Mouse (Mus musculus): Measurements from ENCODE around the gene Fxyd6. TPM values are rescaled to one million over a fixed set of nuclear protein-coding genes. Genes with fewer than 3 reads are reported as not detected.

Fxyd6 gene
- polyA plus RNA-seq, 1 experiment from 2014 or later: 54.5 TPM

DNA sequence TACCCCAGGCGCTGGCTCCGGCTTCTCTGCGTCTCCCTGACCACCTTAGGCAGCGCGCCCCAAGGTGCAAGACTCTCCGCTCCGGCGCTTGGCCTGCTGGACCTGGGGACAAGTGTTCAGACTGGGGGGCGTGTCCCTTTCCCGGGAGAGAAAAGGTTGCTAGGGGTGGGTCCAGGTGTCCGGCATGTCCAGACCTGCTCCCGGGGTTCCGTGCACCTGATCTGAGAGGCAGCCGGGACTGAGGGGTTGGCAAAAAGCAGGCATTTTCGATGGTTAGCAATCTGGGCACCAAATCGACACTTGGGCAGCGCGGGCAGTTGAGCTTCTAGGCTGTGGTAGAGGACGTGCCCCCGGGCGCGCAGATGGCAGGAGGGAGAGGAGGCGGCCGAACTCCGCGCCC, 61.2 kb downstream of the Fxyd6 start:
- H3K27ac ChIP-seq (ENCODE audit: low read depth, low read length): no peak overlapping the region
- no peak for TF ChIP-seq CTCF (IDR thresholded peaks at IDR 0.05; ENCODE audit: low read depth)
- peaks cover 48% of the 10 kb centered on the region for H3K27me3 ChIP-seq (replicated peaks; ENCODE audit: control insufficient read depth, insufficient read depth, low read length)
- ATAC-seq: no peak
- H3K36me3 ChIP-seq (ENCODE audit: control insufficient read depth, insufficient read depth): no peaks in the 10 kb centered on the region
- no peaks in the 10 kb centered on the region for H3K9me3 ChIP-seq (ENCODE audit: control insufficient read depth)
- no peak overlapping the region for H3K9ac ChIP-seq (ENCODE audit: low read depth, low read length)
- peak overlapping the region; percentile 54 for H3K4me2 ChIP-seq (replicated peaks; ENCODE audit: low read depth)
- H3K4me3 ChIP-seq (ENCODE audit: low read depth, low read length): peak overlapping the region; percentile 27
- no peaks in the 10 kb centered on the region for H3K4me1 ChIP-seq (replicated peaks; ENCODE audit: control insufficient read depth, insufficient read depth, low read length)
- whole genome bisulfite sequencing: 3% methylated on average over 26 of the region's 26 CpGs

DNA sequence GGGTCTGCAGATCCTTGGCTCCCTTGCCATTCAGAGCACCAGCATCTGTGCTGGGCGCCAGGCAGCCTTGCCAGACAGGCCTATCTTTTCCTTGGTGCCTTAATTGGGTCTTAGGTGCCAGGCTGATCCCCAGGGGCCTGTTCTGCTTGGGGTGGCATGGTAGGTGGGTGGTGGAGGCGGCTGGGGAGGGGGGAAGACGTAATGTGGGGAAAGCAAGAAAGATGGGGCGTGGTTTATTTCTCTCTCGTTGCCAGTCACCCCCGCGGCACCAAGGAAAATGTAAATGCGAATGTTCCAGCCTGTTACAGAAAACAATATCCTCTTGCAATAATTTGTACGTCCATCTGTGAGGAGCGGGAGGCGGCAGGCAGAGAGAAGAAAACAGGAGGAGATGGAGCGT, 62.7 kb downstream of the Fxyd6 start:
- Histone ChIP-seq H3K4me3 (ENCODE audit: low read depth, low read length) (no peak overlapping the region), H3K27ac (ENCODE audit: low read depth, low read length) (no peak overlapping the region), H3K36me3 (ENCODE audit: control insufficient read depth, insufficient read depth) (no peaks in the 10 kb centered on the region), H3K4me2 (replicated peaks; ENCODE audit: low read depth) (no peak overlapping the region), H3K27me3 (replicated peaks; ENCODE audit: control insufficient read depth, insufficient read depth, low read length) (peaks cover 44% of the 10 kb centered on the region), H3K9ac (ENCODE audit: low read depth, low read length) (no peak overlapping the region), H3K9me3 (ENCODE audit: control insufficient read depth) (no peaks in the 10 kb centered on the region), H3K4me1 (replicated peaks; ENCODE audit: control insufficient read depth, insufficient read depth, low read length) (no peaks in the 10 kb centered on the region)
- 79% methylated on average over 12 of the region's 12 CpGs for WGBS
- TF ChIP-seq CTCF (IDR thresholded peaks at IDR 0.05; ENCODE audit: low read depth): no peak
- no peak for ATAC-seq

DNA sequence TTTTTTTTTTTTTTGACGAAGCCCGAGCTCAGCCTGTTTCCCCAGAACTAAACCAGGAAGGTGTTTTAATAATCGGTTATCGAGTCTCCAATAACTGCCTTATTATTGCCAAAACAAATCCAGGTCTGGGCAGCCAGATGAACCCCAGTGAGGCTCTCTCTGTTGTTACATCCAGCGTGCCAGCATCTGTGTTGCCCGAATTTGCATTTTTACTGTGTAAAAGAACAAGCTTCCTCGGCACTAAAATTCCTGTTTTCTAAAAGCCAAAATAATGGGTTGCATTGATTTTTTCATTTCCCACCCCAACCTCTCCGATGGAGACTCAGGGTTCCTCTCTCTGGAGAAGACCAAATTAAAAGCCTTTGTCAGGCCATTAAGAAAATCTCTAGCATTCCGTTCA, 63.1 kb downstream of the Fxyd6 start:
- TF ChIP-seq CTCF (IDR thresholded peaks at IDR 0.05; ENCODE audit: low read depth): no peak
- H3K4me2 ChIP-seq (replicated peaks; ENCODE audit: low read depth): no peak overlapping the region
- no peaks in the 10 kb centered on the region for H3K9me3 ChIP-seq (ENCODE audit: control insufficient read depth)
- peaks cover 44% of the 10 kb centered on the region for H3K27me3 ChIP-seq (replicated peaks; ENCODE audit: control insufficient read depth, insufficient read depth, low read length)
- 85% methylated on average over 9 of the region's 9 CpGs for WGBS
- no peak overlapping the region for H3K9ac ChIP-seq (ENCODE audit: low read depth, low read length)
- H3K36me3 ChIP-seq (ENCODE audit: control insufficient read depth, insufficient read depth): no peaks in the 10 kb centered on the region
- no peak overlapping the region for H3K27ac ChIP-seq (ENCODE audit: low read depth, low read length)
- H3K4me3 ChIP-seq (ENCODE audit: low read depth, low read length): no peak overlapping the region
- no peaks in the 10 kb centered on the region for H3K4me1 ChIP-seq (replicated peaks; ENCODE audit: control insufficient read depth, insufficient read depth, low read length)
- no peak for ATAC-seq

DNA sequence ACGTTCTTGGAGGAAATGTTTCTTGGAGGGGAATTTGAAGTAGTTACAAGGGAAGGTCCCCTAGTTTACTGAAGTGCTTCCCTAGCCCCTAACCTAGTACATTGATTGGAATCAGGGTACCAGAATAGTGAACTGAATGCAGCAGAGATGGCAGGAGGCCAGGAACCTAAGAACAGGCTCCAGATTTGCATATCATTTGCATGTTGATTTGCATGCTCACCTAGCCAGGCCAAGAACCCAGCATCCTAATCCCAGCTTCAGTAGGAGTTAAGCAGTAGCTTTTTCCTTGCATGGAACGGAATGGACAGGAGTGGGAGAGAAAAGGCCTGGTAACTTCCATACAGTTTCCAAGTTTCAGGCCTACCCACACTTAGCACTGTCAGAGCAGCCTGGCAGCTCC, 64.2 kb downstream of the Fxyd6 start:
- H3K9ac ChIP-seq (ENCODE audit: low read depth, low read length): no peak overlapping the region
- 78% methylated on average over 2 of the region's 2 CpGs for WGBS
- H3K27ac ChIP-seq (ENCODE audit: low read depth, low read length): no peak overlapping the region
- H3K4me3 ChIP-seq (ENCODE audit: low read depth, low read length): no peak overlapping the region
- H3K36me3 ChIP-seq (ENCODE audit: control insufficient read depth, insufficient read depth): no peaks in the 10 kb centered on the region
- ATAC-seq: no peak
- H3K4me2 ChIP-seq (replicated peaks; ENCODE audit: low read depth): no peak overlapping the region
- TF ChIP-seq CTCF (IDR thresholded peaks at IDR 0.05; ENCODE audit: low read depth): no peak
- H3K4me1 ChIP-seq (replicated peaks; ENCODE audit: control insufficient read depth, insufficient read depth, low read length): no peaks in the 10 kb centered on the region
- H3K9me3 ChIP-seq (ENCODE audit: control insufficient read depth): no peaks in the 10 kb centered on the region
- H3K27me3 ChIP-seq (replicated peaks; ENCODE audit: control insufficient read depth, insufficient read depth, low read length): peaks cover 39% of the 10 kb centered on the region

DNA sequence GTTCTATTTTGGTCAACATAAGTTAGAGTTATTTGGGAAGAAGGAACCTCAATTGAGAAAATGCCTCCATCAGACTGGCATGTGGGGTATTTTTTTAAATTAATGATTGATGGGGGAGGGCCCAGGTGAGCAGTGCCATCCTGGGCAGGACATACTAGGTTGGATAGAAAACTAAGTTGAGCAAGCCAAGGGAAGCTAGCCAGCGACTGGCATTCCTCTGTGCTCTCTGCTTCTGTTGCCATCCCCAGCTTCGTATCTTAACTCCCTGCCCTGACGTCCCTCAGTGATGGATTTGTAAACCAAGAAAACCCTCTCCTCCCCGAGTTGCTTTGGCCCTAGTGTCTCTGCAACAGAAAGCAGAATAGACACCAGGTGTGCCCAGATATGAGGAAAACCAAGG, 69.0 kb downstream of the Fxyd6 start:
- Histone ChIP-seq H3K36me3 (ENCODE audit: control insufficient read depth, insufficient read depth) (no peaks in the 10 kb centered on the region), H3K4me3 (ENCODE audit: low read depth, low read length) (no peak overlapping the region), H3K9ac (ENCODE audit: low read depth, low read length) (no peak overlapping the region), H3K27ac (ENCODE audit: low read depth, low read length) (no peak overlapping the region), H3K9me3 (ENCODE audit: control insufficient read depth) (no peaks in the 10 kb centered on the region), H3K4me1 (replicated peaks; ENCODE audit: control insufficient read depth, insufficient read depth, low read length) (0 out of 2 replicates have a peak, but pooled peaks cover 3% of the 10 kb centered on the region), H3K27me3 (replicated peaks; ENCODE audit: control insufficient read depth, insufficient read depth, low read length) (no peaks in the 10 kb centered on the region), H3K4me2 (replicated peaks; ENCODE audit: low read depth) (no peak overlapping the region)
- no peak for TF ChIP-seq CTCF (IDR thresholded peaks at IDR 0.05; ENCODE audit: low read depth)
- WGBS: 70% methylated on average over 4 of the region's 4 CpGs
- ATAC-seq: no peak

DNA sequence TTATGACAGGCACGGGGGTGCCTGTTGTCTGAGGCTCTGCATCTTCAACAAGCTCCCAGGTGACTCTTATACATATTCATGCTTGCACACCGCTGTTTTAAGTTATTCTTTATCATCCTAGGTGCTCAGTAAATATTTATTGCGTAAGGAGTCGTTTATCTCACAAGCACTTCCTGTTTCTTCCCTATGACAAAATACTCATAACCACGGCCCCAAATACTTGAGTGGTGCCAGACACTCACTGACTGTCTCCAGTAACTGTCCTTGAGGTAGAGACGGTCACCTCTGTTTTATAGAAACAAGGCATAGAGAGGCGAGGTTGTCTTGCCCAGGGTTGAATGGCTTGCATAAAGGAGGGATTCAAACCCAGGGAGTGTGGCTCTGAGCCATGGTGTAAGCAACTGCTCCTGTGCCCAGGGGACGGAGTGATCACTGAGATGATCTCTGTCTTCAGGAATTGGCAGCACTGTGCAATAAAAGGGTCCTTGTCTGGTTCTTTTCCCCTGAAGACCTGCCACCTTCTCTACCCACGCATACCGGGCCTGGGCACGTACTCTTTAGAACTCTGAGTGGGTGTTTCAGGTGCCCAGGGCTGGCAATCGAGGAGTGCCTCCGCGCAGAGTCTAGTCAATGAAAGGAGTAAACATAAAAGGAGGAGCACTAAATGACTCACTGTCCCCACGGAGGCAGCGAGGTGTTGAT, 70.2 kb downstream of the Fxyd6 start:
- H3K27me3 ChIP-seq (replicated peaks; ENCODE audit: control insufficient read depth, insufficient read depth, low read length): no peaks in the 10 kb centered on the region
- no peaks in the 10 kb centered on the region for H3K9me3 ChIP-seq (ENCODE audit: control insufficient read depth)
- ATAC-seq: no peak
- H3K4me3 ChIP-seq (ENCODE audit: low read depth, low read length): no peak overlapping the region
- no peak for TF ChIP-seq CTCF (IDR thresholded peaks at IDR 0.05; ENCODE audit: low read depth)
- H3K4me2 ChIP-seq (replicated peaks; ENCODE audit: low read depth): no peak overlapping the region
- no peak overlapping the region for H3K27ac ChIP-seq (ENCODE audit: low read depth, low read length)
- 0 out of 2 replicates have a peak, but pooled peaks cover 3% of the 10 kb centered on the region for H3K4me1 ChIP-seq (replicated peaks; ENCODE audit: control insufficient read depth, insufficient read depth, low read length)
- no peaks in the 10 kb centered on the region for H3K36me3 ChIP-seq (ENCODE audit: control insufficient read depth, insufficient read depth)
- H3K9ac ChIP-seq (ENCODE audit: low read depth, low read length): no peak overlapping the region
- 63% methylated on average over 16 of the region's 16 CpGs for WGBS

Measured in intestine, postnatal 0 days (tissue).